Mouse (Mus musculus): ENCODE data around the gene Espn. TPM values are rescaled to one million over a fixed set of nuclear protein-coding genes. Genes with fewer than 3 reads are reported as not detected.

The Espn gene
- total and polyA plus RNA-seq, 2 experiments from 2014 or later: 0.47 to 0.71 TPM

- H3K4me1 ChIP-seq (ENCODE audit: insufficient read depth, low read length): peaks cover 26% of the 10 kb centered on the region
- DNase-seq (ENCODE audit: low spot score) (no peak), ATAC-seq (no peak)
- no peak overlapping the region for H3K27ac ChIP-seq
- H3K27me3 ChIP-seq (ENCODE audit: insufficient read depth, low read length): peaks cover 87% of the 10 kb centered on the region
- no peak for TF ChIP-seq CTCF (IDR thresholded peaks at IDR 0.05; ENCODE audit: low read depth)
- no peak overlapping the region for H3K4me2 ChIP-seq (ENCODE audit: low read depth, low read length)
- H3K9me3 ChIP-seq (ENCODE audit: low read length): no peaks in the 10 kb centered on the region
- no peak overlapping the region for H3K9ac ChIP-seq (replicated peaks; ENCODE audit: low read length)
- no peak overlapping the region for H3K4me3 ChIP-seq (ENCODE audit: low read length)
- 86% methylated on average over 11 of the region's 11 CpGs for WGBS
- H3K36me3 ChIP-seq (ENCODE audit: insufficient read depth, low read length): no peaks in the 10 kb centered on the region
These were observed 24.3 kb downstream of the Espn start for GRCm38 (mm10) chr4:152127884-152128283.

DNA sequence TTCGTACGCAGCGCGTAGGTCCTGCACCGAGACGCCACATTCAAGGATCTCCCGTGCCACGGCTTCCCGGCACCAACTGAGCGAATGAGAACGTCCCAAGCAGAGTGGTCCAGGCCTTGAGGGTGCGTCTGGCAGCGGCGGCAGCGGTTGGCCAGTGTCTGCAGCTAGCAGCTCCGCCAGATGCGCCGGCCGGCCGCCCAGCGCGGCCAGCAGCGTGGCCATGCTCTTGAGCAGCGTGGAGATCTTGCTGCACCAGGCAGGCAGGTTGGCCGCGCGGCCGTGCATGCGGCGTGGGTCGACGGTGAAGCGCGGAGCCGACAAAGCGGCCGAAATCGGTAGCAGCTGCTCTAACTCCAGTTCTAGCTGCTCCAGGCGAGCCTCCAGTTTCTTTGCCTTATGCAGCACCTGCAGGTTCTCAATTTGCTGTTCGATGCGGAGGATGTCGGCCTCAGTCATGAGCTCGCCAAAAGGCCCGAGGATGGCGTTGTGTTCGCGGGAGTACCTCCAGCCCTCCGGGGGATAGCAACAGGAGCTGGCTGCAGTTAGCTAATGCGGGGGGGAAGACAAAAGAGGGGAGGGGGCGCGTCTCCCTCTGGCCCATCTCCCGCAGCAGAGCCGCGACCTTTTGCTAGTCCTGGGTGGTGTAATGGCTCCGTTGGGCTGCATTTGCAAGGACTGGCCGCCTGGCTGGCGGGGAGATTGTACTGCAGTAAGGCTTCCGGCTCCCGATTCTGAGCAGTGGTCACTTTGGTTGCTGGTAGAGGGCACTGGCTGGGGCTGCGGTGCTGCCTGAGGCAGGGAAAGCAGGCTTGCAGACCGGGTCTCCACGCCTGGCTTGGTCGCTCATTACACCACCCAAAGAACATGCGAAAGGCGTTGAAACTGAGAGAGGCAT is 25.9 kb downstream of the Espn start:
- ATAC-seq: no peak

DNA sequence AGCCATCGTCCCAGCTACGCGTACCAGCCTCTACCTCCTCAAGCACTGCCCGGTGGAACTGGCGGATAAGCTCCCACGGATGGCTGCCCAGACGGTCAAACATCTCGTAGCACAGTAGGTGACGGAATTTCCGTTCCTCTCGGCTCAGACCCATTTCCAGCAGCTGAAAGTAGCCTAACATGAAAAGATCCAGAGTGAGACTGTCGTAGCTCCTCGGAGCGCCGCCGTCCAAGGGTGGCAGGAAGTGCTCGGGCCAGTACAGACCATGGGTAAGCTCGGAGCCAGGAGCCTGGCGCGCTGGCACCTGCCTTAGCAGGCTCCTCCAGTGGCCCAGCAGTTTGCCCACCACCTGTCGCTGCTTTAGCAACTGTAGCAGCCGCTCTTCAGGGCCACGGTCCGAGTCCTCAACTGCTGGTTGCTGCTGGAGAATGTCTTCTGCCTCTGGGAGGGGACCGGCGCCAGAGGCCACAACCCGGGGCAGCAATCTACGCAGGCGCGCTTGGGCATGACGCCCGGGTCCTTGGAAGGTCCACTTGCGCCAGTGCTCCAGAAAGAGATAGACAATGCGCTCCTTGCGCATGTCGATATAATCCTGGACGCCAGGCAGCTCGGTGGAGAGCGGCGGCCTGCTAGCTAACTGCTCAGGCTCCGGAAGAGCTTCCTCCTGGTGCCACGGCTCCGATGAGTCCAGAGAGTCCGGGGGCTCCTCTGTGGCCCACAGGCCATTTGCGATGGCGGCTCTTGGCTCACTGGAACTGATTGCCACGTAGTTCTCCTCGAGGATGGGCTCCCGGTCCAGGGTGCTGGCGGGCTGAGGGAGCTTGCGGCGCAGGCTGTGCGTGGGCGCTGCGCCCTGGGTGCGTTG is 26.8 kb downstream of the Espn start:
- ATAC-seq: no peak; the same call in 1 of the 2 replicates
- no peak for TF ChIP-seq CTCF (IDR thresholded peaks at IDR 0.05; ENCODE audit: low read depth)
- Histone ChIP-seq H3K9ac (replicated peaks; ENCODE audit: low read length) (no peak overlapping the region), H3K4me1 (ENCODE audit: insufficient read depth, low read length) (peaks cover 15% of the 10 kb centered on the region; the same call in 1 of the 2 replicates), H3K27ac (no peak overlapping the region), H3K4me2 (ENCODE audit: low read depth, low read length) (peak overlapping the region; percentile 50), H3K27me3 (ENCODE audit: insufficient read depth, low read length) (peaks cover 91% of the 10 kb centered on the region), H3K4me3 (ENCODE audit: low read length) (peak overlapping the region; percentile 24), H3K9me3 (ENCODE audit: low read length) (no peaks in the 10 kb centered on the region), H3K36me3 (ENCODE audit: insufficient read depth, low read length) (no peaks in the 10 kb centered on the region)
- 7% methylated on average over 56 of the region's 56 CpGs for WGBS
- peak; percentile 25 for DNase-seq (ENCODE audit: low spot score)

More for the DNA sequence above, 25.9 kb downstream of the Espn start:
- Histone ChIP-seq H3K9me3 (ENCODE audit: low read length) (no peaks in the 10 kb centered on the region), H3K4me2 (ENCODE audit: low read depth, low read length) (peak overlapping the region; percentile 50), H3K27me3 (ENCODE audit: insufficient read depth, low read length) (peaks cover 86% of the 10 kb centered on the region), H3K4me3 (ENCODE audit: low read length) (peak overlapping the region; percentile 24), H3K4me1 (ENCODE audit: insufficient read depth, low read length) (peaks cover 24% of the 10 kb centered on the region), H3K9ac (replicated peaks; ENCODE audit: low read length) (peak overlapping the region; percentile 5; the same call in 1 of the 2 replicates), H3K27ac (no peak overlapping the region), H3K36me3 (ENCODE audit: insufficient read depth, low read length) (no peaks in the 10 kb centered on the region)
- WGBS: 2% methylated on average over 65 of the region's 65 CpGs
- peak; percentile 45 for DNase-seq (ENCODE audit: low spot score)
- peak; percentile 22; the same call in 1 of the 2 replicates for TF ChIP-seq CTCF (IDR thresholded peaks at IDR 0.05; ENCODE audit: low read depth)

DNA sequence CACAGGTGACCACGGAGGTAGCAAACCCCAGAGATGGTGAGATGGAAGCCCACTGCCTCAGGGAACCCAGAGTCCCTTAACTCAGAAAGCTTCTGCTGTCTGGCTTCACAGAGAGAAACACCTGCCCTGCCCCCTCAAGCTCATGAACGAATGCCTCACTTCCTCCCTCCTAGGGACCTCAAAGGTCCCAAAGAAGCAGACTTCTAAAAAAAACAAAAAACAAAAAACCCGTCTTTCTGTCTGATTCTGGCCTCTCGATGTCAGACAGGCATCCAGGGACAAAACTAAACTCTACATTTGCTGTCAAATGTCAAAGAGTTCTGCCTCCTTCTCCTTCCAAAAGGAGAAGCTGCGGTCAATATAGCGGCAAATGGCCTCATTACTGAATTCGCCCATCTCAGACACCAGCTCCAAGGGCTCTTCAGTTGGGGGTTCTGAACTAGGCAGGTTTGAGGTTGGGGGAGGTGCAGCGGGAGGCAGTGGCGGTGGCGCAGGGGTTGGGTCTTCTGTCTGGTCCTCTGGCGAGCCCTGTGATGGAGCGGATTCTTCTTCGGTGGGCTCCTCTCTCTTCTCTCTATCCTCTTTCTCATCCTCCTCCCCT is 27.7 kb downstream of the Espn start:
- no peak overlapping the region for H3K27ac ChIP-seq
- H3K27me3 ChIP-seq (ENCODE audit: insufficient read depth, low read length): peaks cover 91% of the 10 kb centered on the region
- ATAC-seq: no peak
- H3K4me3 ChIP-seq (ENCODE audit: low read length): no peak overlapping the region
- H3K36me3 ChIP-seq (ENCODE audit: insufficient read depth, low read length): no peaks in the 10 kb centered on the region
- DNase-seq (ENCODE audit: low spot score): no peak
- H3K4me2 ChIP-seq (ENCODE audit: low read depth, low read length): no peak overlapping the region
- H3K4me1 ChIP-seq (ENCODE audit: insufficient read depth, low read length): peaks cover 15% of the 10 kb centered on the region; the same call in 1 of the 2 replicates
- H3K9ac ChIP-seq (replicated peaks; ENCODE audit: low read length): no peak overlapping the region
- no peaks in the 10 kb centered on the region for H3K9me3 ChIP-seq (ENCODE audit: low read length)
- no peak for TF ChIP-seq CTCF (IDR thresholded peaks at IDR 0.05; ENCODE audit: low read depth)
- WGBS: 10% methylated on average over 13 of the region's 13 CpGs

DNA sequence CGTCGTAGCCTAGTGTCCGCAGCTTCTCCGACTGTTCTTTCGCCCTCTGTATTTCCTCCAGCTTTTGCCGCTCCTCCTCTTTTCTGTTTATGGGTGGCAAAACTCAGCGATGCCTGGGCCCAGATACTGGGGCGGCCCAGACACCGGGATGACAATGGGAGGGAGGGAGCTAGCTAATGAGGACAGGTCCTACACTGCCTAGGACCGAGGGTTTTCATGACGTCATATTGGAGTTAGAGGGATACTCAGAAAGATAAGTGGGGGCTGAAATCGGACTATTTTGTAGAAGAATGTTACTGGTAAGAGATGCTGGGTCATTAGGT is 31.0 kb downstream of the Espn start:
- no peak for ATAC-seq
- H3K9me3 ChIP-seq (ENCODE audit: low read length): no peaks in the 10 kb centered on the region
- peaks cover 84% of the 10 kb centered on the region for H3K27me3 ChIP-seq (ENCODE audit: insufficient read depth, low read length)
- DNase-seq (ENCODE audit: low spot score): no peak
- H3K36me3 ChIP-seq (ENCODE audit: insufficient read depth, low read length): no peaks in the 10 kb centered on the region
- no peak for TF ChIP-seq CTCF (IDR thresholded peaks at IDR 0.05; ENCODE audit: low read depth)
- H3K4me2 ChIP-seq (ENCODE audit: low read depth, low read length): peak overlapping the region; percentile 23; the same call in 1 of the 2 replicates
- H3K9ac ChIP-seq (replicated peaks; ENCODE audit: low read length): no peak overlapping the region
- H3K4me3 ChIP-seq (ENCODE audit: low read length): peak overlapping the region; percentile 8; the same call in 1 of the 2 replicates
- WGBS: 2% methylated on average over 12 of the region's 12 CpGs
- H3K4me1 ChIP-seq (ENCODE audit: insufficient read depth, low read length): peaks cover 10% of the 10 kb centered on the region; the same call in 1 of the 2 replicates
- H3K27ac ChIP-seq: no peak overlapping the region

Measured in hindbrain, postnatal 0 days (tissue).